Mouse (Mus musculus) urinary bladder, postnatal 25 days (tissue): ENCODE results near the gene Vav2.

Experiments
- DNase-seq: peaks from one replicate; pipeline ENCODE4 v3.0.0; 2022; ENCODE audit warnings: low spot score

The Vav2 gene

GRCm38 (mm10) chr2:27441767-27442707 lies 15.2 kb upstream of the Vav2 start, which contains the start of gene Brd3os:
Gene Brd3os (plus strand): TSS chr2:27442324.
- peak; percentile 91 for DNase-seq

- no peak for DNase-seq
Observed at GRCm38 (mm10) chr2:27438281-27438680, 11.4 kb upstream of the Vav2 start.

- no peak for DNase-seq
Observed at GRCm38 (mm10) chr2:27437876-27438275, 11.0 kb upstream of the Vav2 start.

GRCm38 (mm10) chr2:27432599-27432998 lies 5.8 kb upstream of the Vav2 start:
- no peak for DNase-seq

- no peak for DNase-seq
Observed at GRCm38 (mm10) chr2:27430621-27431020, 3.8 kb upstream of the Vav2 start.

- peak; percentile 86 for DNase-seq
Observed at GRCm38 (mm10) chr2:27428071-27428470, 1.2 kb upstream of the Vav2 start.

GRCm38 (mm10) chr2:27426406-27426854 lies 403 bp downstream of the Vav2 start:
- DNase-seq = no peak

- DNase-seq = no peak
Observed at GRCm38 (mm10) chr2:27425751-27426405, 955 bp downstream of the Vav2 start.

GRCm38 (mm10) chr2:27425161-27425611 lies 1.6 kb downstream of the Vav2 start:
- no peak for DNase-seq

- no peak for DNase-seq
Observed at GRCm38 (mm10) chr2:27423596-27423995, 3.2 kb downstream of the Vav2 start.

- DNase-seq = no peak
Observed at GRCm38 (mm10) chr2:27421293-27422068, 5.4 kb downstream of the Vav2 start.

- DNase-seq = no peak
Observed at GRCm38 (mm10) chr2:27418577-27419070, 8.2 kb downstream of the Vav2 start.

- DNase-seq = no peak
Observed at GRCm38 (mm10) chr2:27417648-27418153, 9.1 kb downstream of the Vav2 start.

- DNase-seq = no peak
Observed at GRCm38 (mm10) chr2:27416425-27416824, 10.4 kb downstream of the Vav2 start.

- no peak for DNase-seq
Observed at GRCm38 (mm10) chr2:27415060-27415783, 11.6 kb downstream of the Vav2 start.

- no peak for DNase-seq
Observed at GRCm38 (mm10) chr2:27413936-27414657, 12.7 kb downstream of the Vav2 start.

GRCm38 (mm10) chr2:27413582-27413935 lies 13.3 kb downstream of the Vav2 start:
- no peak for DNase-seq

GRCm38 (mm10) chr2:27412245-27412800 lies 14.5 kb downstream of the Vav2 start:
- DNase-seq = no peak

- DNase-seq = no peak
Observed at GRCm38 (mm10) chr2:27411688-27412174, 15.1 kb downstream of the Vav2 start.
